Mouse (Mus musculus): Measurements from ENCODE around the gene Prim2.

The Prim2 gene

GRCm38 (mm10) chr1:33599019-33599667, 70.5 kb downstream of the Prim2 start:
- no peak for DNase-seq

- DNase-seq, result no peak
These were observed 72.6 kb downstream of the Prim2 start for GRCm38 (mm10) chr1:33597043-33597442.

GRCm38 (mm10) chr1:33595936-33596335, 73.7 kb downstream of the Prim2 start:
- DNase-seq, result peak; percentile 0

GRCm38 (mm10) chr1:33594966-33595365, 74.6 kb downstream of the Prim2 start:
- DNase-seq, result no peak

- DNase-seq, result peak; percentile 43
These were observed 75.7 kb downstream of the Prim2 start for GRCm38 (mm10) chr1:33593718-33594388.

- peak; percentile 0 for DNase-seq
These were observed 77.5 kb downstream of the Prim2 start for GRCm38 (mm10) chr1:33591997-33592608.

GRCm38 (mm10) chr1:33590556-33591411, 78.8 kb downstream of the Prim2 start:
- peak; percentile 0 for DNase-seq

- DNase-seq, result no peak
These were observed 80.1 kb downstream of the Prim2 start for GRCm38 (mm10) chr1:33589531-33589930.

GRCm38 (mm10) chr1:33588557-33588956, 81.0 kb downstream of the Prim2 start:
- DNase-seq, result no peak

- no peak for DNase-seq
These were observed 85.0 kb downstream of the Prim2 start for GRCm38 (mm10) chr1:33584590-33584978.

- no peak for DNase-seq
These were observed 85.6 kb downstream of the Prim2 start for GRCm38 (mm10) chr1:33583817-33584589.

- peak; percentile 74 for DNase-seq
These were observed 91.0 kb downstream of the Prim2 start for GRCm38 (mm10) chr1:33578593-33578992.

- no peak for DNase-seq
These were observed 95.1 kb downstream of the Prim2 start for GRCm38 (mm10) chr1:33574459-33574858.

- peak; percentile 76 for DNase-seq
These were observed 103.7 kb downstream of the Prim2 start for GRCm38 (mm10) chr1:33565764-33566401.

GRCm38 (mm10) chr1:33564032-33564431, 105.6 kb downstream of the Prim2 start:
- DNase-seq, result peak; percentile 43

- DNase-seq, result no peak
These were observed 106.0 kb downstream of the Prim2 start for GRCm38 (mm10) chr1:33563611-33564010.

- no peak for DNase-seq
These were observed 113.0 kb downstream of the Prim2 start for GRCm38 (mm10) chr1:33556638-33557037.

GRCm38 (mm10) chr1:33555626-33556025, 114.0 kb downstream of the Prim2 start:
- DNase-seq, result no peak

GRCm38 (mm10) chr1:33551350-33551749, 118.2 kb downstream of the Prim2 start:
- no peak for DNase-seq

GRCm38 (mm10) chr1:33541708-33542107, 127.9 kb downstream of the Prim2 start:
- no peak for DNase-seq

GRCm38 (mm10) chr1:33537948-33538347, 131.6 kb downstream of the Prim2 start:
- DNase-seq, result no peak

Data from thymus, postnatal 25 days (tissue).